Mouse (Mus musculus) midbrain, embryonic 14.5 days (tissue): ENCODE data around the gene Copz2. TPM values are rescaled to one million over a fixed set of nuclear protein-coding genes. Genes with fewer than 3 reads are reported as not detected.
"Not testable (repeated sequence)": the region's sequence is repeated elsewhere in the genome, so short reads cannot be mapped to it uniquely, and the experiment has no call there.

Experiments used
- ATAC-seq: fragments of 200-750 bp; cut with Nextera tagmentation; 2 replicates; pipeline ENCODE4 v1.8.0; 2017; ENCODE audit warnings: moderate number of reproducible peaks, moderate library complexity; ENCODE audit not compliant: low FRiP score, low TSS enrichment
- DNase-seq: peaks from one replicate; pipeline ENCODE4 v3.0.0-alpha.2; 2015
- H3K27ac ChIP-seq: fragments of 300-500 bp; sonication (generic); replicated peaks from 2 replicates; pipeline ENCODE4 v1.5.1; 2014; ENCODE audit warnings: mild to moderate bottlenecking, low read depth, low read length, moderate library complexity
- H3K27me3 ChIP-seq: fragments of 300-500 bp; sonication (generic); 2 replicates; pipeline ENCODE4 v1.6.1; 2014; ENCODE audit warnings: low read length, control low read depth, mixed read lengths; ENCODE audit not compliant: control insufficient read depth, insufficient read depth
- H3K36me3 ChIP-seq: fragments of 300-500 bp; sonication (generic); 2 replicates; pipeline ENCODE4 v1.6.1; 2014; ENCODE audit warnings: low read length, control low read depth; ENCODE audit not compliant: control insufficient read depth, insufficient read depth
- H3K4me1 ChIP-seq: fragments of 300-500 bp; sonication (generic); 2 replicates; pipeline ENCODE4 v1.6.1; 2014; ENCODE audit warnings: mild to moderate bottlenecking, antibody characterized with exemption, low read length, control low read depth; ENCODE audit not compliant: control insufficient read depth, insufficient read depth
- H3K4me2 ChIP-seq: fragments of 300-500 bp; sonication (generic); 2 replicates; pipeline ENCODE4 v1.6.1; 2014; ENCODE audit warnings: mild to moderate bottlenecking, low read length, moderate library complexity
- H3K4me3 ChIP-seq: fragments of 300-500 bp; sonication (generic); replicated peaks from 2 replicates; pipeline ENCODE4 v1.5.1; 2014; ENCODE audit warnings: low read depth, low read length
- H3K9ac ChIP-seq: fragments of 300-500 bp; sonication (generic); replicated peaks from 2 replicates; pipeline ENCODE4 v1.6.1; 2014; ENCODE audit warnings: mild to moderate bottlenecking, low read length, moderate library complexity
- H3K9me3 ChIP-seq: fragments of 300-500 bp; sonication (generic); 2 replicates; pipeline ENCODE4 v1.6.1; 2016; ENCODE audit warnings: low read length, control low read depth, mixed read lengths; ENCODE audit not compliant: control insufficient read depth
- WGBS: fragments of 180-500 bp; shearing (Covaris S2); extraction: QIAGEN DNeasy Blood & Tissue Kit; methylation state at CpG from one replicate; pipeline ENCODE4 v1.1.7; 2014; 5-methylcytosine and 5-hydroxymethylcytosine counted together
- polyA plus RNA-seq: library from polyadenylated mRNA; unstranded; fragments of >200 nt; fragmentation: Nextera tagmentation; extraction: Ambion mirVana; gene quantifications from 2 replicates; pipeline ENCODE4 v1.2.1, GENCODE M21; 2014

Gene Copz2
- polyA plus RNA-seq, 1 experiment from 2014 or later, result 16.0 TPM

DNA sequence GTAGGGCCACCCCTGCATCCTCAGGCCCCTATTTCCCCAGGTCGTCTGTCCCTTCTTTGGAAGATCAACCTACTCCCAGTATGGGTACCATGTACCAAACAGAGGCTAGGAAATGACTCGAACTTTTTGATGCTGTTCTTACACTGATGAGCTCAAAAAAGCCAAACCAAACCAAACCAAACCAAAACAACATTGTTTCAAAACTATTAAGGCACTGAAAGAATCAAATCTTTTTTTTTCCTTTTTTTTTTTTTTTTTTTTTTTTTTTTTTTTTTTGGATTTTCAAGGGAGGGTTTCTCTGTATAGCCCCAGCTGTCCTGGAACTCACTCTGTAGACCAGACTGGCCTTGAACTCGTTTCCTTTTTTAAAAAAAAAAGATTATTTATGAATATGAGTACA, 6.0 kb upstream of the Copz2 start:
- no peak overlapping the region for H3K4me2 ChIP-seq
- H3K27ac ChIP-seq, result no peak overlapping the region
- no peaks in the 10 kb centered on the region for H3K9me3 ChIP-seq
- H3K4me1 ChIP-seq, result no peaks in the 10 kb centered on the region
- no peak for DNase-seq
- no peaks in the 10 kb centered on the region for H3K36me3 ChIP-seq
- ATAC-seq, result no peak
- no peak overlapping the region for H3K9ac ChIP-seq
- WGBS, result 67% methylated on average over 3 of the region's 3 CpGs
- no peaks in the 10 kb centered on the region for H3K27me3 ChIP-seq
- no peak overlapping the region for H3K4me3 ChIP-seq

DNA sequence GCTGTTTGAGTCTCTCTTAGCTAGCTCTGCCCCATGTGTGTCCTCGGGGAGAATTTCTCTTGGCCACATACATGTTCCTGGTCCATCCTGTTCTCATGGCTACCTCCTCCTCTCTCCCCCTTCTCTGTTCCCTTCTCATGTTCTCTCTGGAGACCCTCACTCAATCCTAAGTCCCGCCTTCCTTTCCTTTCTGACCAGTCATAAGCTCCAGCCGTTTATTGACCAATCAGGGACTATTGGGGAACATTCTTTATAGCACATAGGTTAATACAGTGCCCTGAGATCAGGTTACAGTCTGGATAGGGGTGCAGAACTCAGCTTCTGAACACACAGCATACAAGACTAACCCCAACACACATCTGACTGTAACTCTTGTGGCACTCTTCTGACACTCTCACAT, 2.4 kb upstream of the Copz2 start:
- H3K4me2 ChIP-seq, result no peak overlapping the region
- H3K9me3 ChIP-seq, result no peaks in the 10 kb centered on the region
- H3K9ac ChIP-seq, result no peak overlapping the region
- H3K27me3 ChIP-seq, result peaks cover 9% of the 10 kb centered on the region; the same call in 1 of the 2 replicates
- 65% methylated on average over 3 of the region's 3 CpGs for WGBS
- no peak for ATAC-seq
- H3K27ac ChIP-seq, result no peak overlapping the region
- no peak overlapping the region for H3K4me3 ChIP-seq
- DNase-seq, result no peak
- no peaks in the 10 kb centered on the region for H3K36me3 ChIP-seq
- H3K4me1 ChIP-seq, result 0 out of 2 replicates have a peak, but pooled peaks cover 7% of the 10 kb centered on the region

DNA sequence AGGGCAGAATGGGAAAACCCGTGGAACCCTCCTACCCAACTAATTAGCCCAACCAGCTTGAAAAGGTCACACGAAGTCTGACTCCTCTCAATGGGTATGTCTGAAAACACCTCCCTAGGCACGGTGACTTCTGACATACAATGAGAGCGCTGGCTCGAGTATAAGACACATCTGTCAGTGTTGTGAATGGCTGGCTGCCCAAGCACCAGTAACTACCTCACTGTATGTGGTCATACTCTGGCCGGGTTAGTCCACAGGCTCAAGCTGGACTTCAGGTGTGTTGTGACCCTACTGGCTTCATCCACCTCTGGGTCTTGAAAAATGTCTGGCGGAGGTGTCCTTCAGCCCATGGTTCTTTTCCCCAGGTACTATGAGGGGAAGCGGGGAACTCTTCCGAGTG, 976 bp upstream of the Copz2 start:
- H3K9me3 ChIP-seq, result no peaks in the 10 kb centered on the region
- ATAC-seq (no peak), DNase-seq (no peak)
- no peak overlapping the region for H3K4me2 ChIP-seq
- no peak overlapping the region for H3K9ac ChIP-seq
- no peaks in the 10 kb centered on the region for H3K36me3 ChIP-seq
- peaks cover 9% of the 10 kb centered on the region; the same call in 1 of the 2 replicates for H3K27me3 ChIP-seq
- WGBS, result 69% methylated on average over 9 of the region's 9 CpGs
- H3K4me3 ChIP-seq, result no peak overlapping the region
- H3K4me1 ChIP-seq, result 0 out of 2 replicates have a peak, but pooled peaks cover 7% of the 10 kb centered on the region
- no peak overlapping the region for H3K27ac ChIP-seq

DNA sequence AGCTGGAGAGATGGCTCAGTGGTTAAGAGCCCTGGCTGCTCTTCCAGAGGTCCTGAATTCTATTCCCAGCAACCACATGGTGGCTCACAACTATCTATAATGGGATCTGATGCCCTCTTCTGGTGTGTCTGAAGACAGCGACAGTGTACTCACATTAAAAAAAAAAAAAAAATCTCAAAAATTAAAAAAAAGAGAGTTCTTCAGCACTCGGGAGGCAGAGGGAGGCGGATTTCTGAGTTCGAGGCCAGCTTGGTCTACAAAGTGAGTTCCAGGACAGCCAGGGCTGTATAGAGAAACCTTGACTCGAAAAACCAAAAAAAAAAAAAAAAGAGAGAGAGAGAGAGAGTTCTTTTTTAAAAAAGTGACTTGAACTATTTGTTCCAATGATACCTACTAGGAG, 525 bp upstream of the Copz2 start:
- ATAC-seq, H3K9ac ChIP-seq, DNase-seq, H3K9me3 ChIP-seq, H3K4me1 ChIP-seq, H3K27me3 ChIP-seq, H3K4me3 ChIP-seq, H3K36me3 ChIP-seq, H3K27ac ChIP-seq: not testable (repeated sequence)
- 77% methylated on average over 5 of the region's 5 CpGs for WGBS
- peak overlapping the region; percentile 62 for H3K4me2 ChIP-seq

DNA sequence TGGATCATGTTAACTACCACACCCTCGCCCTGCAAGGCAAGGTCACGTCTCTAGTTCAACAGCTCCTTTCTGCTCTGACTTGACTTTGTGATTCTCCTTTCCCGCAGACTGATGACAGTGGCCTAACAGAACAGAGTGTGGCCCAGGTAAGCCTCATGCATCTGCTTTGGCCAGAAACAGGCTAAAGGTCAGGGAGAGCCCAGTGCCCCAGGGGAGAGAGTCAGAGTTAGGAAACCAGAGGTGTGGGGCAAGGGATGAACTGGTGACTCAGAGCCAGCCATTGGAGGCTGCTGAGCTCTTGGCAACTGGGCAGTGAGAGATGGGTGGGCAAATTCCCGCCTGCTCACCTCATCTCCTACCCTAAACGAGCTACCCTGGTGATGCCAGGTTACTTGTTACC, 7.8 kb downstream of the Copz2 start:
- WGBS, result 85% methylated on average over 5 of the region's 5 CpGs
- Histone ChIP-seq H3K27me3 (no peaks in the 10 kb centered on the region), H3K4me1 (peaks cover 7% of the 10 kb centered on the region), H3K4me3 (no peak overlapping the region), H3K9ac (no peak overlapping the region), H3K4me2 (no peak overlapping the region), H3K27ac (no peak overlapping the region), H3K36me3 (no peaks in the 10 kb centered on the region), H3K9me3 (no peaks in the 10 kb centered on the region)
- ATAC-seq (no peak), DNase-seq (no peak)

DNA sequence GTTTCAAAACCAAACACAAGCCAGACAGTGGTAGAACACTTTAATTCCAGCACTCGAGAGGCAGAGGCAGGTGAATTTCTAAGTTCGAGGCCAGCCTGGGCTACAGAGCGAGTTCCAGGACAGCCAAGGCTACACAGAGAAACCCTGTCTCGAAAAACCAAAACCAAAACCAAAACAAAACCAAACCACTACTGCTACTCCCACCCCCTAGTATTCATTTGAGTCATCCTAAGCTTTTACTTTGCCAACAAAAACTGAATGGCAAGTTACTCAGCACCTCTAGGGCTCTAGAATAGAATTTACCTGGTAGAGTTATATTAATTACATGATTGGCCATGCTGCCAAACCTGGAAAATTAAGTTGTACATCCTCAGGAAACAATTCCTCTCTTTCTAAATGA, 10.0 kb downstream of the Copz2 start:
- Histone ChIP-seq H3K27me3 (no peaks in the 10 kb centered on the region), H3K9ac (no peak overlapping the region), H3K4me3 (no peak overlapping the region), H3K36me3 (no peaks in the 10 kb centered on the region), H3K4me1 (peaks cover 20% of the 10 kb centered on the region), H3K4me2 (no peak overlapping the region), H3K9me3 (no peaks in the 10 kb centered on the region), H3K27ac (no peak overlapping the region)
- ATAC-seq (no peak), DNase-seq (no peak)
- 89% methylated on average over 4 of the region's 4 CpGs for WGBS

DNA sequence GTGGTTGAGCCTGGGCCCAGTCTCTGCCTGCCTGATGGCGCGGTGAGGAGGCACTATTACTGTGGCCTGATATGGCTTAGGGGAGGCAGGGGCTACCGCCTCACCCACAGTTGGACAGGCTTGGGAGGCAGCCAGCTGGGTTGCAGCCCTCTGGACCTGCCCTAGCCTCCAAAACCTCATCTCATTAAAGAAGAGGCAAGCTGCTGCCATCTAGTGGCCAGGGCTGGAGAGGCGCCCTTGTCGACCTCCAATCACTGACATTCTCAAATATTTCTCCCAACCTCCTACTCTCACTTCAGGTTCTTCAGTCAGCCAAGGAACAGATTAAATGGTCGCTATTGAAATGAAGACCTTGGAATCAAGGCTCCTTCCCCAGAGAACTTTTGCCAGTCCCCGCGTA, 10.9 kb downstream of the Copz2 start:
- H3K36me3 ChIP-seq, result no peaks in the 10 kb centered on the region
- H3K4me1 ChIP-seq, result peaks cover 20% of the 10 kb centered on the region
- WGBS, result 8% methylated on average over 8 of the region's 8 CpGs
- H3K4me3 ChIP-seq, result no peak overlapping the region
- no peaks in the 10 kb centered on the region for H3K9me3 ChIP-seq
- no peak overlapping the region for H3K27ac ChIP-seq
- ATAC-seq (no peak), DNase-seq (peak; percentile 90)
- H3K27me3 ChIP-seq, result no peaks in the 10 kb centered on the region
- no peak overlapping the region for H3K9ac ChIP-seq
- H3K4me2 ChIP-seq, result 0 out of 2 replicates have a peak overlapping the region, but pooled peaks have one; percentile 0

DNA sequence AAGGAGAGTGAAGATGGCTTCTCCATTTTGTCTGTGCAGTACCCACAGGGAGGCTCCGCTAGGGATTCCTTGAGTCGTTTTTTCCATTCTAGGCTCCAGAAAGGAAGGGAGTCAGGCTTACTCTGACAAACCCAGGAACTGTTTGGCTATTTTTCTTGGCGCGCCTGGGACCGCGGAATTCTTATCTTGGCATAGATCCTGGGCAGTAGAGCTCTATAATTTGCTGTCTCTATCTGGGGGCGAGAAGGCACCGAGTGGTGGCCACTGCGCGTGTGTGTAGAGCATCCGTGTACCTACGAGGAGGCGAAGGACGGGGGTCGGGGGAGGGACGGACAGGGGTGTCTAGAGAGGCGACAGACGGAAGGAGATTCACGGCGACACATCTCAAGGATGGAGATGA, 11.8 kb downstream of the Copz2 start:
- no peak for ATAC-seq

DNA sequence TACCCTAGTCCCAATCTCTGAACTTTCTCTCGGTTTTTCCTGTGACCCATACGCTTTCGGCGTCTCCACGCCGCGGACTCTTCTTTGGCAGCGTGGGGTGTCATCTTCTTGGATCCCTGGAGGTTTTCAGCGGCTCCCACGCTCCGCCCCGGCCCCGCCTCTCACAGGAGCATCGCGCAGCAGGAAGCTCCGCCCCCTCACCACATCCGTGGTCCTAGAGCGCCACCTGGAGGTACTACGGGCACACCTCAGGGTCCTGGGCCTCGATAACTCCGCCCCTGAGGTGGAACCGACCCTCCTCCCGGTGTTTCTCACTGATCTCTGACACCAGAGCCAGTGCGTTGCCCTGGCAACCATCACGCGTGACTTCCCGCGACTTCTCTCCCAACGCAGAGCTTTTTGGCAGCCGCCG, 12.2 kb downstream of the Copz2 start:
- DNase-seq (peak; percentile 98), ATAC-seq (peak; percentile 90)
- peak overlapping the region; percentile 36 for H3K4me3 ChIP-seq
- peak overlapping the region; percentile 83 for H3K4me2 ChIP-seq
- peaks cover 20% of the 10 kb centered on the region for H3K4me1 ChIP-seq
- H3K9me3 ChIP-seq, result no peaks in the 10 kb centered on the region
- no peaks in the 10 kb centered on the region for H3K27me3 ChIP-seq
- WGBS, result under 1% methylated on average over 31 of the region's 31 CpGs
- peak overlapping the region; percentile 37; the same call in 1 of the 2 replicates for H3K9ac ChIP-seq
- no peak overlapping the region for H3K27ac ChIP-seq
- H3K36me3 ChIP-seq, result no peaks in the 10 kb centered on the region

More for the DNA sequence above, 11.8 kb downstream of the Copz2 start:
- H3K4me1 ChIP-seq, result peaks cover 20% of the 10 kb centered on the region
- WGBS, result 2% methylated on average over 20 of the region's 20 CpGs
- no peaks in the 10 kb centered on the region for H3K36me3 ChIP-seq
- H3K4me2 ChIP-seq, result peak overlapping the region; percentile 83
- peak overlapping the region; percentile 36 for H3K4me3 ChIP-seq
- no peaks in the 10 kb centered on the region for H3K27me3 ChIP-seq
- H3K9ac ChIP-seq, result peak overlapping the region; percentile 37; the same call in 1 of the 2 replicates
- H3K27ac ChIP-seq, result no peak overlapping the region
- H3K9me3 ChIP-seq, result no peaks in the 10 kb centered on the region
- peak; percentile 40 for DNase-seq
